Mouse (Mus musculus) liver, embryonic 14.5 days (tissue): ENCODE results near the gene Sparc.

Experiments used
- CTCF ChIP-seq: IDR thresholded peaks from 2 replicates; pipeline ENCODE4 v1.5.1; 2016; ENCODE audit warnings: antibody characterized with exemption, low read depth, control low read depth
- EP300 ChIP-seq: IDR thresholded peaks from 2 replicates; pipeline ENCODE4 v1.6.1; 2016; ENCODE audit warnings: antibody characterized with exemption, low read depth

DNA sequence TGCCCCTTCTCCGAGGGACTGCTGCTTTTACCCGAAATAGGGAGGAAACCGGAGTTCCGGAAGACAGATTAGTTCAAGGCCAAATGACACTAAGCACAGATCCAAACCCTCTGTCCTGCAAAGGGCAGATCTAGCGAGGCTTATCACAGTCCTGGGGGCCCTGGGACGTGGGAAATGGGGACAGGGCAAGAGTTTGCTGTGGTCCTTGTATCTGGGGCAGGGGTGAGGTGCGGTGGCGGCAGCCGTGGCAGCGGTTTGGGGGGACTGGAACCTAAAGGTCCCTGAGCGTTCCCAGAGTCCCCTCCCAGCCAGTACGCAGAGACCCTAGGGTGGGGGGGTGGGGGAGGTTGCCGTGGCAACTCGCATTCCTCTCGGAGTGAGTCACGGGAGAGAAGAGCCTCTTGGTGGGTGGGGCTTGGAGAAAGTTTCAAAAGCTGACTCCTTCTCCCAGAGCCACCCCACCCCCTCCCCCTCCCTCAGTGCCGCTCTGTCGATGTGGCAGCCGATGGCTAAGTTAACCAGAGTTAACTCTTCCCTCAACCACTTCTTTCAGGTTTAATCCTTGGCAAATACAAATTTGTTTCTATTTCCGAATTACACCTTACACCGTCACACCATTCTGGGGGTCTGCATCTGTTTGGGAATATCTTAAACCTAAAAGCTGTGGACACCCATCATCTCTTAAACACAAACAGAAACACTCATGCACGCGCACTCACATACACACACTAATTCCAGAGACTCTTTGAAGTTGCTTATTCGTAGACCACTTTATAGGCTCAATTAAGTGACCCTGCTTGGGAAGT lies 4.9 kb downstream of the Sparc start:
- no peak for TF ChIP-seq EP300
- TF ChIP-seq CTCF, result no peak
